Mouse (Mus musculus): ENCODE measurements around the gene Xcl1.
A peak's percentile ranks its signal among the peaks of the same experiment; 100 is the strongest.
"Not testable (repeated sequence)": the region's sequence is repeated elsewhere in the genome, so short reads cannot be mapped to it uniquely, and the experiment has no call there.

Gene Xcl1

GRCm38 (mm10) chr1:164935477-164936044, at the start of gene Xcl1:
Xcl1 (minus strand) TSS chr1:164935527.
- DNase-seq (ENCODE audit: low read depth) = no peak

DNA sequence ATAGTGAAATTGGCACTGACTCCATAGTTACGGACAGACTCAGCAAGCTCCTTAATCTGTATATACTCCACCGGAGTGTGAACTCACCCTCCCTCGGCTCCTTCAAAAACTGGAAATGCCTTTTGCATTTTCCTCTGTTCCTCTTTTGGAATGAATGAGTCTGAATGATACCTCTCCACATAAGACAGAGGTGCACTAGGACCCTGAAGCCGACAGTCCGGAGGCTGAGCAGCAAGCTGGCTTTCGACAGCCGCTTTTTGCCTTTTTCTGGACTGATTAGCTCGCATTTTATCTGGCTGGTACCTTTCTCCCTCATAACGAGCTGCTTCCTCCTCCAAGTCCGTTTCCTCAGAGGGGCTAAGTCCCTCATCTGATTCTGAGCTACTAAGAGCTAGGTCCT, 49.4 kb upstream of the Xcl1 start:
- not testable (repeated sequence) for DNase-seq (ENCODE audit: low read depth)

- DNase-seq (ENCODE audit: low read depth) = no peak
Measured at GRCm38 (mm10) chr1:164977351-164977750, 42.0 kb upstream of the Xcl1 start.

DNA sequence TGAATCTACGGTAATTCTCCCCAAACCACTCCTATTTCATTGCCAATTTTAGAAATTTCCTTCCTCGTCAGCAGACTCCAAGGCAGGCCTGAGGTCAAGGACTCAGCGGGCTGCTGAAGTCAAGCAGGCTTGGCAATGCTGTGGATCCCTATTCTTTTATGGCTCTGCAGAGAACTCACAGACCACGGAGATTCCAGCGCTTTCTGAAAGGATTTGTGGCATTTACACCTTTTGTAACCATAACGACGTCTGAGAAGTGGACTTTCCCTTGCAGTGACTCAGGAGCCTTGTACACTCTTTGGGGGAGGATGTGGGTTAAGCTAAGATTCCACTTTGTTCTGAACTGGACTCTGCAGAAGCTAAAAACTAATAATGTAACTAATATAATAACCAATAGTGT, 40.4 kb upstream of the Xcl1 start:
- DNase-seq (ENCODE audit: low read depth) = peak; percentile 72

- DNase-seq (ENCODE audit: low read depth) = no peak
Measured at GRCm38 (mm10) chr1:164975276-164975675, 39.9 kb upstream of the Xcl1 start.

- DNase-seq (ENCODE audit: low read depth) = no peak
Measured at GRCm38 (mm10) chr1:164973790-164974189, 38.5 kb upstream of the Xcl1 start.

DNA sequence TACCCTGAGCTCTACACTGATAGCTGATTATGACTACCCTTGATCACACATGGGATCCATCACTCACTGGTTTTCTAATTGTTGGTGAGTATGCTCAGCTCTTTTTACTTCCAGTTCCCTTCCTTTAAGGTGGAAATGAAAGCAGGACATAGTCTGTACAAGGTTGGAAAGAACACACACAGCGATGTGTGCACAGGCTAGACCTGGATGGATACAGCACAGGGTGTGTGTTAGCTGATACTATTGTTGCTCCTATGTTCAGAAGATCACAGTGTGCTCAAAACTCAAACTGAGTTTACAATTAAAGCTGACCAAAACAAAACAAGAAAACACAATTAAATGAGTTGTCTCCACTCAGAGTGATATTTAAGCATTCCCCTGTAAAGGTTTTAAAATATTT, 38.0 kb upstream of the Xcl1 start:
- DNase-seq (ENCODE audit: low read depth) = no peak

GRCm38 (mm10) chr1:164972744-164973143, 37.4 kb upstream of the Xcl1 start:
- DNase-seq (ENCODE audit: low read depth) = no peak

GRCm38 (mm10) chr1:164966095-164966698, 30.9 kb upstream of the Xcl1 start:
- DNase-seq (ENCODE audit: low read depth) = peak; percentile 80

DNA sequence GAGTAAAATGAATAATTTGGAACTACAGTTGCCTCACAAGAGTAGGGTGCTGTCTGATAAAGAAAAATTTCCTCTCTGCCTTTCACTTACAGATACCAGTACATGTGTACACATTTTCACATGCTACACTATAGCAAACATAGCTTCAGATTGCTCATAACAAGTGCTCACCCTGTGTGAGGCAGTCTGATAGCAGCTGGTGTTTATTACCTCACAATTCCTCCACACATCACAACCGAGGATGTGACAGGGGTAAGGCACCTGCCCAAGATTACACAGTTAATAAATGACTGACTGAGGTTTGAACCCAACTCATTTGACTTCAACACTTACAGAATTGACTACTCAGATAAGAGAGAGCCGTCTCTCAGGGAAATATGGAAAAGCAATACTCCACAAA, 25.3 kb upstream of the Xcl1 start:
- peak; percentile 69 for DNase-seq (ENCODE audit: low read depth)

DNA sequence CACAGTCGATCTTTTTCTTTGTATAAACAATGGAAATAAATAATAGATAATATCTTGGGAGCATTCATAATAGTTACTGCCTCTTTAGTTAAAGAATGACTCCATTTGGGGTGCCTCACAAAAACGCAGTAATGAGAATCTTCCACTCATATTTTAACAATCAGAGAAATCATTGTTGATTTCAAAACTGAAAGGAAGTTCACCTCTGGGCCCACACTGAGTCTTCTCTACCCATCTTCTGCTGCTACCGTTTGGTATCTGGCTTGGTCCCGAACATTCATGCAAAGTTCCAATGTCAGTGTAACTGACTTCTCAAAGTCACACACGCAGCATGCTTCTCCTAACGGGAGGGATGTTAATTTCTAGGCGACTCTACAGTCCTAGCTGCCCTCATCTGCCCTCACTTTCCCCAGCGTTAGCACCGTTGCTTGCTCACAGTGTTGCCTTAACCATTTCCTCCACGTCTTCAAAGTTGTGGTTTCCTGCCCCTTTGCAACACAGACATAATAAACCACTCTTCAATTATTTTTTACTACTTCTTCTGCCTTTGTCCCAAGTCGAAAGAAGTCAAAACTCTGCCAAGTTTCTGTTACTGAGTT, 24.6 kb upstream of the Xcl1 start:
- peak; percentile 88 for DNase-seq (ENCODE audit: low read depth)

GRCm38 (mm10) chr1:164959160-164959559, 23.8 kb upstream of the Xcl1 start:
- no peak for DNase-seq (ENCODE audit: low read depth)

DNA sequence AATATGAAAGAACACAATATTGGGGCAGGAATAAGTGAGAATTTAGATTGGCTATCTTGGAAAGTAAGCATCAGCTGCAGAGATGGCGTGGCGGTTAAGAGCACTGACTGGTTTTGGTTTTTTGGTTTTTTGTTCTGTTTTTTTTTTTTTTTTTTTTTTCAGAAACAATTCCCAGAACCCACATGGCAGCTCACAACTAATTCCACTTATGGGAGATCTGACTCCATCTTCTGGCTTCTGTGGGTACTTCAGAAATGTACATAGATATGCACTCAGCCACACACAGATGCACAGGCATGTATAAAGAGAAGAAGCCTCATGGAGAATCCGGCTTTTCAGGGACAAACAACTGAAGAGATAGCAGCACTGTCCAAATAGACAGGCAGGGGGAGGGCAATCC, 22.6 kb upstream of the Xcl1 start:
- DNase-seq (ENCODE audit: low read depth) = no peak

DNA sequence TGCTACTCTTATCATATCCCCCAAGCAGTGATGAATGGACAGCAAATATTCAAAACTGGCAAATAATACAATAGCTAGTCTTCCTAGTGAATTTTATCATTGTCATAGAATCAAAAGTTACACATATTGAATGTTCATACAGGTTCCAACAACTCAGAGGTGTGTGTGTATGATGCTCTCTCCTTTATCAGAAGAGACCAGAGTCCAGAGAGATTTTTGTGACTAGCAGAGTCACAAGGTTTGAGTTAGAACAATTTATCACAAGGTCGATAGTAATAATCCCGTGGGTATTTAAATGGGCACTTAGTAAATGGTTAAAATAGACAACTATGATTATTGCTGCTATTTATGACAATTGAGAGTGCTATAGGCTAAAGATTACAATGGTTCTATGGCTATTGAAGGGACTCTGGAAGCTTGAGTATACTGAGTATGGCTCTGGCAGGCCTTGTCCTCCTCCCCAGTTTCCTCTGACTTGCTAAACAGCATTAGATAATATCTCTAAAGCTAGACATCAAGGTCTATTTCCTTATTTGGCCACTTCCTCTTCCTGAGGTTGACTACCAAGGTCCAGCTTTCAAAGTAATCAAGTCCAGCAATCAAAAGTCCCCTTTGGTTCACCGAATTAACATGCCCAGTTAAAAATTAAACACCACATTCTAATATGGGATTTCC, 21.5 kb upstream of the Xcl1 start:
- DNase-seq (ENCODE audit: low read depth) = no peak

DNA sequence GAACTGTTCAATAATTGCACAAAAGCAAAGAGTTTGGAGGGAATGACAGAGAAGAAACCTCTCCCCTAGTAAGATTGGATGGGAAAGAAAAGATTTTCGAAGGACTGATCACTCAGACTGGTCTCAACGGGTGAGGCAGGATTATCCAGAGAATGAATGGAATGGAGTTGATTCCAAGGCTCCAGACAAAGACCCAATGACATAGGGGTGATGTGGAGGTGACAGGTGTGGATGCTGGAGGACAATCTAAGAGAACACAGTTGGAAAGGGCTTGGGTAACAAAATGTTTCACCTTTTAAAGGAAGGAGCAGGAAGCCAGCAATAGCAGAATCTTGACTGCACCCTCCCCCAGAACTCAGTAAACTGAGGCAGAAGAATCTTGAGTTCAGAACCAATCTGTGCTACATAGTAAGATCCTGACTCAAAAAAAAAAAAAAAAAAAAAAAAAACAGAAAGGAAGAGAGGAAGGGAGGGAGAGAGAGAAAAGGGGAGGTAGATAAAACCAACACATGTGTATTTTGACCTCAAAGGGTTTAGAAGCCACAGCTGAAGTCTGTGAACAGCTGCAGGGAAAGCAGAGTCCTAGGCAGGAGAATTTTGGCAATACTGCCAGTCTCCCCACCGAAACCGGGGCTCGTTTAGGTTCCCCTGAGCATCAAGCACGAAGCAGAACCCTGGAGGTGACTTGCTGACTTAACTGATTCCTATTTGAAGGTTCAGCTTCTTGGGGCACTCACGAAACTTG, 20.3 kb upstream of the Xcl1 start:
- no peak for DNase-seq (ENCODE audit: low read depth)

- no peak for DNase-seq (ENCODE audit: low read depth)
Measured at GRCm38 (mm10) chr1:164953574-164953973, 18.2 kb upstream of the Xcl1 start.

DNA sequence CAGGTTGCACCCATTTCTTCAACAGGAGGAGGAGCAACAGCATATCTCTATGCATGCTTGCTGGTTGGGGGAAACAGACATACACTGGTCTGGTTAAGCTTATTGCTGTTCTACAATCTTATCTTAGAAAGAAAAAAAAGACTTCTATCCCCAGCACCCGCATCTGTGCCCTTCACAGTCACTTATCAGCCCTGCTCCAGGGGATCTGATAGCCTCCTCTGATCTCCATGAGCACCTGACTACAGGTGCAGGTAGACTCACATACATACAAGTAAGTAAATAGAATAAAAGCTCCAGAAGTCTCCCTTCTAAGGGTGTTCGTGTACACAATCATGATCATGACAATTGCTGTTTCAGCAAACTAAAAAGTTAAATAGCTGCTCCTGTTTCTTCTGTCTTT, 733 bp upstream of the Xcl1 start:
- DNase-seq (ENCODE audit: low read depth) = no peak

- DNase-seq (ENCODE audit: low read depth) = peak; percentile 24
Measured at GRCm38 (mm10) chr1:164933441-164934188, 1.7 kb downstream of the Xcl1 start.

DNA sequence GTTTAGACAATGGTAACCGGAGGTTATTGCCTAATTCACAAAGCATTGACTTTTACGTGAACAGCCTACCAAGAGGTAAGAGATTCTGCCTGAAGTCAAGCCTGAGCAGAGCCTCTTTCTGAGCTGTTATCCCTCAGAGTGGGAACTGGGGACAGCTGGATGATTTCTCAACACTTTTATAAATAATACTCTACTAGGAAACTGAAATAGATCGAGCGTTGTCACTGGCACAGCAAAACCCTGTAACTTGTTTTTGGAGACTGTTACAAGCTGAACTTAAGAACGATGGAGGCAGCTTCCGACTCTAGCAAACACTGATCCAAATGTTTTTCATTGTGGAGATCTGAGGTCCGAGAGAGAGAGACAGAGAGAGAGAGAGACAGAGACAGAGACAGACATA, 4.2 kb downstream of the Xcl1 start:
- no peak for DNase-seq (ENCODE audit: low read depth)

GRCm38 (mm10) chr1:164930006-164930405, 5.3 kb downstream of the Xcl1 start:
- DNase-seq (ENCODE audit: low read depth) = no peak

DNA sequence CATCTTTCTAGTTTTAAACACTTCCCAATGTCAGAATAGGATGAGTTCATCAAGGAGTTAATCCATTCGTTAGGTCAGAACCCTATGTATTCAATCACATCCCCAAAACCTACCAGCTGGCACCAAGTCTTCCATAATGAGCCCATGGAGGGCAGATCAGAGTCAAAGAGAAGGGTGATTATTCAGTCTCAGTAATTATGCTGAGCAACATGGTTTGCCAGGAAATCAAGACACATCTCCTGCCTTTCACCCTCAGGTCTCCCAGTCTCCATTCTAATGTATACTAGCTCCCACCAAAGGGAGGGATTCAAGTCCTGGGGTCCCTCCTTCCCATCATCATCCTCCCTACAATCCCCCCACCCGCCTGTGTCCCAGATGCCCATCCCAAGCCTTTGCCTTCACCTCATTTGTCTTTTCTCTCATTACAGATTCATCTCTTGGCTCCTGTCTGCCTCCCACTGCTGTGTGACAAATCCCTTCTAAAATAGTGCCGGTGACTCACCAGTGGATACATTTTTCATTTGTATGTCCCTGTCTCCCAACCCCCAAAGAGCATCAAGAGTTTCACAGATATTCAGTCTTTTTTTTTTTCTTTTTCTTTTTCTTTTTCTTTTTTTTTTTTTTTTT, 8.7 kb downstream of the Xcl1 start:
- DNase-seq (ENCODE audit: low read depth) = no peak

Measured in induced T-regulatory cell, adult 2 months (primary cell).